Mouse (Mus musculus): ENCODE measurements around the gene Fndc3a. TPM values are rescaled to one million over a fixed set of nuclear protein-coding genes. Genes with fewer than 3 reads are reported as not detected.

Gene Fndc3a
- total and polyA plus RNA-seq, 3 experiments = 9.2 to 14.5 (median 13.6) TPM

DNA sequence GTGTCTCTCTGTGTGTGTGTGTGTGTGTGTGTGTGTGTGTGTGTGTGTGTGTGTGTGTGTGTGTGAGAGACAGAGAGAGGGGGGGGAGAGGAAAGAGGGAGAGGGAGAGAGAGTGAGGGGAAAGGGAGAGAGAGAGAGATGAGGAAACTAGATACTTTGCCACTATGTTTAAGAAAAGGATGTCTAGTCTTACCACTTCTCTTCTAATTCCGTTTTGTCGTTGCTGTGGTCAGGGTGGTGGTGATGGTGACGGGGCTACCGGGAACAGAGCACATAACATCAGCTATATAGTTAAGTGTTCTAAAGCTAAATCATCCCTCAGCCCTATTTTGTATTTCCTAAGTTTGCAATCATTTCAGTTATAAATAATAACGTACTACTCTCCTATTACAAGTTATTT, 9.7 kb downstream of the Fndc3a start:
- H3K27me3 ChIP-seq (ENCODE audit: control insufficient read depth, insufficient read depth, low read length) = no peaks in the 10 kb centered on the region
- no peak for TF ChIP-seq POLR2A (IDR thresholded peaks at IDR 0.05; ENCODE audit: insufficient read depth, low read depth, low read length)
- TF ChIP-seq EP300 (IDR thresholded peaks at IDR 0.05; ENCODE audit: insufficient read depth, low read depth, low read length) = no peak
- TF ChIP-seq CTCF (IDR thresholded peaks at IDR 0.05) = no peak
- H3K79me2 ChIP-seq (replicated peaks; ENCODE audit: control insufficient read depth, insufficient read depth, low read length) = no peaks in the 10 kb centered on the region; the same call in 1 of the 2 replicates
- no peak overlapping the region for H3K9ac ChIP-seq (ENCODE audit: low read depth, low read length)
- intact Hi-C loops (cut with DNase I) = no loop called here
- H3K36me3 ChIP-seq (ENCODE audit: control insufficient read depth, insufficient read depth, low read length) = no peaks in the 10 kb centered on the region
- 88% methylated on average over 5 of the region's 5 CpGs for WGBS
- DNase-seq = no peak
- H3K27ac ChIP-seq = no peak overlapping the region
- H3K4me3 ChIP-seq = no peak overlapping the region
- no peaks in the 10 kb centered on the region; the same call in 1 of the 2 replicates for H3K4me1 ChIP-seq (ENCODE audit: control insufficient read depth, insufficient read depth, low read length)

DNA sequence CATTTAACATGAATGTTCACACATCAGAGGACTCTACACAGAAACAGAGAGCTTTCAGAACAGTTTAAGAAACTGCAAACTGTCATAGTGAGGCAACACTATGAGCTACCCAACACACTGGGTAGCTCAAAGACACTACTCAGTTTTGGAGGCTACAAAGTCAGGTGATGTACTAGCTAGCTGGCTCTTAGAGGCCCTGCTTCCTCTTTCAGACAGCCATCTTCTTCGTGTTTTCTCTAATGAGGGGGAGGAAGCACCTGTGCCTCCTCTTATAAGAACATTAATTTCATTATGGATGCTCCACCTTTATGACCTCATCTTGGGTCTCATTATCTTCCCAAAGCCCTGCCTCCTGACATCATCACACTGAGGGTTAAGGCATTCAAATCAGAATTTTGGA, 18.4 kb downstream of the Fndc3a start:
- 55% methylated on average over 1 of the region's 1 CpGs for WGBS
- H3K36me3 ChIP-seq (ENCODE audit: control insufficient read depth, insufficient read depth, low read length) = no peaks in the 10 kb centered on the region; the same call in 1 of the 2 replicates

DNA sequence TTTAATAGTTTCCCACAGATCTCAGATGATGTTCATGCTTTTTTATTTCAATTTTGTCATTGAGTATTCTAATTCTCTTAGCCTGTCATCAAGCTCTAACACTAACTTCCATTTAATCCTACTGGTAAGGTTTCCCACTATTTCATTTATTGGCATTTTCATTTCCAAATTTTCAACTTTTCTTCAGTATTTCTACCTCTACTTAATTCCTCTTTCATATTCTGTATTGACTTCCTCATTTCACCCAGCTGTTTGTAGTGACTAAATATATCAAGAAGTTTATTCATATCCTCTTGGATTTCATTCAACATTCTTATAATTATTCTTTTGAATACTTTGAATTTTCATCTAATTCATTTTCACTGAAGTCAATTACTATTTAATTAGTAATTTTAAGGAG, 20.3 kb downstream of the Fndc3a start:
- intact Hi-C loops (cut with DNase I) = no loop called here
- no peaks in the 10 kb centered on the region; the same call in none of the 2 replicates for H3K4me1 ChIP-seq (ENCODE audit: control insufficient read depth, insufficient read depth, low read length)
- H3K79me2 ChIP-seq (replicated peaks; ENCODE audit: control insufficient read depth, insufficient read depth, low read length) = no peaks in the 10 kb centered on the region; the same call in 1 of the 2 replicates
- no peak overlapping the region for H3K27ac ChIP-seq
- no peaks in the 10 kb centered on the region for H3K27me3 ChIP-seq (ENCODE audit: control insufficient read depth, insufficient read depth, low read length)
- no peak overlapping the region for H3K9ac ChIP-seq (ENCODE audit: low read depth, low read length)
- H3K36me3 ChIP-seq (ENCODE audit: control insufficient read depth, insufficient read depth, low read length) = no peaks in the 10 kb centered on the region; the same call in 1 of the 2 replicates
- DNase-seq = no peak
- H3K4me3 ChIP-seq = no peak overlapping the region
- no peak for TF ChIP-seq POLR2A (IDR thresholded peaks at IDR 0.05; ENCODE audit: insufficient read depth, low read depth, low read length)
- TF ChIP-seq CTCF (IDR thresholded peaks at IDR 0.05) = no peak
- no peak for TF ChIP-seq EP300 (IDR thresholded peaks at IDR 0.05; ENCODE audit: insufficient read depth, low read depth, low read length)

More for the DNA sequence above, 18.4 kb downstream of the Fndc3a start:
- no peaks in the 10 kb centered on the region for H3K27me3 ChIP-seq (ENCODE audit: control insufficient read depth, insufficient read depth, low read length)
- TF ChIP-seq POLR2A (IDR thresholded peaks at IDR 0.05; ENCODE audit: insufficient read depth, low read depth, low read length) (no peak), EP300 (IDR thresholded peaks at IDR 0.05; ENCODE audit: insufficient read depth, low read depth, low read length) (no peak), CTCF (IDR thresholded peaks at IDR 0.05) (no peak)
- no peaks in the 10 kb centered on the region; the same call in 1 of the 2 replicates for H3K4me1 ChIP-seq (ENCODE audit: control insufficient read depth, insufficient read depth, low read length)
- DNase-seq = no peak
- H3K4me3 ChIP-seq = no peak overlapping the region
- H3K79me2 ChIP-seq (replicated peaks; ENCODE audit: control insufficient read depth, insufficient read depth, low read length) = no peaks in the 10 kb centered on the region; the same call in 1 of the 2 replicates
- intact Hi-C loops (cut with DNase I) = no loop called here
- H3K9ac ChIP-seq (ENCODE audit: low read depth, low read length) = no peak overlapping the region
- no peak overlapping the region for H3K27ac ChIP-seq

DNA sequence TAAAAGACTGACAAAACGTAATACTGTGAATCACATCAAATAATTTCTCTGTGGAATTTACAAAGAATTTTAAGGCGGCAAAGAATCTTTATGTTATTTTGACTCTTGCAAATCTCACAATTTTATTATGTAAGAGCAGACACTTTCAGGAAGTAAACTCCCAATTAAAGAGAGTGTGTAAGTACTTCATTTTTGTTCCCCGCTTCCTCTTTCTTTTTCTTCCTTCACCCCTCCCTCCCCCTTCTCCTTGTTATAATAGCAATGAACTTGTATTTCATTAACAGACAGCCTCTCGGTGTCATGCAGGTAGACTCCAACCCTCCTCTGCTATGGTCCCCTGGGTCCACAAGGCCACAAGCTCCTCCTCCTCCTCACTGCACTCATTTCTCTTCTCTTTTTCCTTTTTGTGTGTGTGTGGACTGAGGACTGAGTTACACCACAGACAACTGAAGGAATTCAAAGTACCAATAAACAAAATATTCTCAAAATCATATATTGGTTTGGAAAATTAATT, 24.9 kb downstream of the Fndc3a start:
- H3K79me2 ChIP-seq (replicated peaks; ENCODE audit: control insufficient read depth, insufficient read depth, low read length) = no peaks in the 10 kb centered on the region; the same call in 1 of the 2 replicates
- no peak overlapping the region for H3K4me3 ChIP-seq
- H3K4me1 ChIP-seq (ENCODE audit: control insufficient read depth, insufficient read depth, low read length) = no peaks in the 10 kb centered on the region; the same call in none of the 2 replicates
- no peak for DNase-seq
- no peak overlapping the region for H3K27ac ChIP-seq
- H3K9ac ChIP-seq (ENCODE audit: low read depth, low read length) = no peak overlapping the region
- peaks cover 4% of the 10 kb centered on the region for H3K36me3 ChIP-seq (ENCODE audit: control insufficient read depth, insufficient read depth, low read length)
- 88% methylated on average over 4 of the region's 4 CpGs for WGBS
- no peaks in the 10 kb centered on the region for H3K27me3 ChIP-seq (ENCODE audit: control insufficient read depth, insufficient read depth, low read length)
- intact Hi-C loops (cut with DNase I) = no loop called here
- TF ChIP-seq CTCF (IDR thresholded peaks at IDR 0.05) (no peak), EP300 (IDR thresholded peaks at IDR 0.05; ENCODE audit: insufficient read depth, low read depth, low read length) (no peak), POLR2A (IDR thresholded peaks at IDR 0.05; ENCODE audit: insufficient read depth, low read depth, low read length) (no peak)

DNA sequence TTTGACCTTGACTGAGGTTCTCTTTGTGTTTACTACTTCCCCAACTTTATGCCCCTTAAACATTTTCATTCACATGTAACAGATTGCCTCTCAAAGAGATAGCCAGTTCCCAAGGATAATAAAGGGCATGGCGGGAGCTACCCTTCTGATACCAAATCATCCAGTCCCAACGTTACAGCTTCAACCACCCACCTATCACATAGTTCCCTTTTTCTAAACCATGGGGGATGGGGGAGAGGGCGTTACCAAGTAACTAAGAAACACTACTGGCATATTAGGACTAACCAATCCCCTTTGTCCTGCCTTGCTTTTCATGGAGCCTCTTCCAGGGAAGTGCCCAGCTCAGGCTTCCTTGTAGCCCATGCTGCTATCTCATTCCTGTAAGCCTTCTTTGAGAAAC, 32.6 kb downstream of the Fndc3a start:
- no peak overlapping the region for H3K9ac ChIP-seq (ENCODE audit: low read depth, low read length)
- intact Hi-C loops (cut with DNase I) = no loop called here
- no peaks in the 10 kb centered on the region for H3K79me2 ChIP-seq (replicated peaks; ENCODE audit: control insufficient read depth, insufficient read depth, low read length)
- H3K4me1 ChIP-seq (ENCODE audit: control insufficient read depth, insufficient read depth, low read length) = no peaks in the 10 kb centered on the region
- no peak for DNase-seq
- no peaks in the 10 kb centered on the region for H3K27me3 ChIP-seq (ENCODE audit: control insufficient read depth, insufficient read depth, low read length)
- 77% methylated on average over 3 of the region's 3 CpGs for WGBS
- no peak overlapping the region for H3K27ac ChIP-seq
- no peak for TF ChIP-seq EP300 (IDR thresholded peaks at IDR 0.05; ENCODE audit: insufficient read depth, low read depth, low read length)
- TF ChIP-seq POLR2A (IDR thresholded peaks at IDR 0.05; ENCODE audit: insufficient read depth, low read depth, low read length) = no peak
- TF ChIP-seq CTCF (IDR thresholded peaks at IDR 0.05) = no peak
- no peaks in the 10 kb centered on the region; the same call in 1 of the 2 replicates for H3K36me3 ChIP-seq (ENCODE audit: control insufficient read depth, insufficient read depth, low read length)
- no peak overlapping the region for H3K4me3 ChIP-seq

DNA sequence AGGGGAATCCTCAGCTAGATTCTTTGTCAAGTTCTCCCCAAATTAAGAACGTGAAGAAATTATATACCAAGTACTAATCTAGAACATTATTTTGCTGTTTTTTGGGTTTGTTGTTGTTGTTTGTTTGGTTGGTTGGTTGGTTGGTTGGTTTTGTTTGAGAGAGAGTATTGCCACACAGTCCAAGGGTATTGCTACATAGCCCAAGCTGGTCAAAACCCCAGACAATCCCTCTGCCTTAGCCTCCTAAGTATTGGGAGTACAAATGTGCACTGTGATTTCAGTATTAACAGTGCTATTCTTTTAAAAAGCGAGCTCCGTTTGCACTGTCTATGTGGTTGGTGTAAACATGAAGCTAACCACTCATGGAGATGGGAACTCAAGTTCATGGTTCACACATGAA, 37.9 kb downstream of the Fndc3a start:
- no peak for TF ChIP-seq EP300 (IDR thresholded peaks at IDR 0.05; ENCODE audit: insufficient read depth, low read depth, low read length)
- TF ChIP-seq CTCF (IDR thresholded peaks at IDR 0.05) = no peak
- Histone ChIP-seq H3K4me1 (ENCODE audit: control insufficient read depth, insufficient read depth, low read length) (no peaks in the 10 kb centered on the region), H3K27me3 (ENCODE audit: control insufficient read depth, insufficient read depth, low read length) (no peaks in the 10 kb centered on the region), H3K4me3 (no peak overlapping the region), H3K9ac (ENCODE audit: low read depth, low read length) (no peak overlapping the region), H3K36me3 (ENCODE audit: control insufficient read depth, insufficient read depth, low read length) (no peaks in the 10 kb centered on the region), H3K79me2 (replicated peaks; ENCODE audit: control insufficient read depth, insufficient read depth, low read length) (0 out of 2 replicates have a peak, but pooled peaks cover 2% of the 10 kb centered on the region), H3K27ac (no peak overlapping the region)
- DNase-seq = no peak
- intact Hi-C loops (cut with DNase I) = no loop called here
- WGBS = 95% methylated on average over 3 of the region's 3 CpGs

All from heart, adult 2 months (tissue).